Mouse (Mus musculus): ENCODE measurements at regions not wholly inside any gene's neighbourhood (a gene's known extent, or its start where the extent isn't known, plus 50 kb on each side); places are given as distances from the start of the nearest gene placed in this dataset.

DNA sequence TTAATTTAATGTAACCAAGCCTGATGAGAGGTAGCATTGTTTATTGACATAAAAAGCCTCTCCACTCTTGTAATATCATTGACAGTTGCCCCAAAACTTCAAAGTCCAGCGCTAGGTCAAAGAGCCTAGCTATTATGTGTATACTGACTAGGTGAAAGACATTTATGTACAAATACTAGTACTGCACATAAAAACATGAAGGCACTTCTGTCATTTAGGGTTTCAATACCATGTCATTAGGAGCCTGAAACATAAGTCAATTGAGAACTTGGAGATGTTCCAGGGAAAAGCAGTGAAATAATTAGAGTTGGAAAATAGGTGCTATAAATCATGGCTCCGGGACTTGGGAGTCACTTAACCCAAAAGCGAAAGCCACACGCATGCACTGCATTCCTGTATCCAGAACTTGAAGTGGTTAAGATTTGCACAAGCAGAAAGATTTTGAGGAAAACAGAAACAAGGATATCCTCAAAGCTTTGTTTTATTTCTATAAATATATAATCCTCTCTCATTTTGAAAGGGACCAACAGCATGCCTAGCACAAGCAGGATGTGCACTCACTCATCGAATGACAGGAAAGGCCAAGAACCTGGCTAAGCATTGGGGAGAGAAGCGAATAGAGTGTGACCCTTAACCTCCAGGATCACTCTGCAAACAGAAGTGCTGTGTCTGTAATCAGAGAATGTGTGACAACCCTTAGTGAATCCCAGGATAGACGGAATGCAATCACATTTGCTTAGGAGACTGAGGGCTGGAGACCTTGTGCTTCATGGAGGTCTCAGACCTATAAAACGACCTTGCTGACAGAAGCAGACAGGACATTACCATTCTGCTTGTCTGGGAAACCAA, 176.3 kb upstream of the Crim1 start:
- no peak for DNase-seq (ENCODE audit: low spot score)

DNA sequence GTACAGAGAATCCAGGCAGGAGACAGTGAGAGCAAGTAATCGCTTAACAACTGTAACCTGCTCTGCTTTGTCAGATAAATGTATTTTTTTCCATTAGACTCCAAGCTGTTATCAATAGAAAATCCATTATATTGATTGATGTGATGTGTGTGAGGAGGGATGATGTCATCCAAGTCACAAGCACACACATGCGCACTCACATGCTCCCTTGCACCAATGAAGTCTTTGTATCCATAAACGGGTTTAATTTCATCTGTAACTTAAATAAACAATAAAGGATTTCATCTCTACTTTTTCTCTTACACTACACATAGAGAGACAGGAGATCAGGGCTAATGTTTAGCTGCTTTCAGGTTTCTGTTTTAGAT, 175.7 kb upstream of the Crim1 start:
- DNase-seq (ENCODE audit: low spot score): no peak

DNA sequence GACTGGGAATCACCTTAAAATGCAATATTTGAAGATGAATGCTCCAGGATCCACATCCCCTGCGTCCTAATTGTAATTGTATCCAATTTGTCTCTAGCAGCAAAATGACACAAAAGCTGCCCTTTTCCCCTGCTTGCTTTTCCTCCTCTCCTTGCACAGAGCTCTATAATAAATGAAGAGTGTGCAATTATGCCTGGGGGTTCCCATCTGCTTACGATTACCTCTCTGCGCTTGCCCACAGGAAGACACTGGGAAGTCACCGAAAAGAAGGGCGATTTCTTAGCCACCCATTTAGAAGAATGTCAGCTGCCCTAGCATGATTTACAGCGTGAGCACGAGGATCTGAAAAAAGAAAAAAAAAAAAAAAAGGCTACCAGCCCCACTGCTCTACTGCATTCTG, 174.8 kb upstream of the Crim1 start:
- peak; percentile 22 for DNase-seq (ENCODE audit: low spot score)

DNA sequence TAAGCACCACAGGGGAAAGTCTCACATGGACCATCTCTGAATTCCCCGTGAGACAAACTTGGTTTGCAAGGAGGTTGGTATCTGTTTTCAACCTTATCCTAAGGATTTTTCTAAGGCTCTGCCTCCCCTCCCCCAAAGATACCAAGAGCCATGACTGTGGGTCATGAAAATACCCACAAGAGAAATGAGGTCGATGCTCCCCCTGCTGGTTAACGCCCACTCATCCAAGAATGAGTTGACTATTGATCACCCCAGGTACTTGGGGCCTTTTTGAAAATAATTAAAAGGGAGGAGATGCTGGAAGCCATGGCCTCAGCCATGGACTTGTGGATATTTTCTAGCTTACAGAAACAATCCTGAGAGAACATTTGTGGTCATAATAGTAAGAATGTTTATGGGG, 164.4 kb upstream of the Crim1 start:
- DNase-seq (ENCODE audit: low spot score): peak; percentile 9

DNA sequence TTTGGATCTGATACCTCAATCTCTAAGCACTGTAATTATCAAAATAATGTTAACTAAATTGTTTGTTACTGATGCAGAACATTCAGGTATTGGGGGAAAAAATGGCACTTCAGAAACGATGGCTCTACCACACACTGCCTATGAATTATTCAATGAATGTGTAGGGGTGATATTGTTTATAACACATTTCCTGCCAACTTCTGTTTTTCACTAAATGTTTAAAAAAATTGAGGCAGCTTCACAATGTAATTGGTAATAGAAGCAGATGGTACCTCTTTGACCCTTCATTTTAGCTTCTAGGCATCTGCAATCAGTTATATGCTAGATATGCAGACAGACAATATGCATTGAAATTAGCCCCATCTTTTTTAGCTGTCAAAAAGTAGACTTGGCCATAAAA, 159.7 kb upstream of the Crim1 start:
- DNase-seq (ENCODE audit: low spot score): no peak

DNA sequence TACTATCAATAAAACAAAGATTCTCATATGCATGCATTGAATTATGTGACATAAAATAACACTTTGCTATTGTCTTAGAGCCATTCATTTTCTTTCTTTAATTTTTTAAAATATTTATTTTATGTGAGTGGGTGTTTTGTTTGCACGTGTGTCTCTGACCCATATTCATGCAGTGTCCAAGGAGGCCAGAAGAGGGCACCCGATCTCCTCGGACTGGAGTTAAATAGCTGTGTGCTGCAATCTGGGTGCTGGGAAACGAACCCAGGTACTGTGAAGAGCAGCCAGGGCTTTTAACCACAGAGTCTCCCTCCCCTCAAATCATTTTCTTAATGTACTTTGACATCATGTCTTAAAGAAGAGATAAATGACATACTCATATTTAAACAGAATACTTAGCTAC, 158.8 kb upstream of the Crim1 start:
- DNase-seq (ENCODE audit: low spot score): no peak

DNA sequence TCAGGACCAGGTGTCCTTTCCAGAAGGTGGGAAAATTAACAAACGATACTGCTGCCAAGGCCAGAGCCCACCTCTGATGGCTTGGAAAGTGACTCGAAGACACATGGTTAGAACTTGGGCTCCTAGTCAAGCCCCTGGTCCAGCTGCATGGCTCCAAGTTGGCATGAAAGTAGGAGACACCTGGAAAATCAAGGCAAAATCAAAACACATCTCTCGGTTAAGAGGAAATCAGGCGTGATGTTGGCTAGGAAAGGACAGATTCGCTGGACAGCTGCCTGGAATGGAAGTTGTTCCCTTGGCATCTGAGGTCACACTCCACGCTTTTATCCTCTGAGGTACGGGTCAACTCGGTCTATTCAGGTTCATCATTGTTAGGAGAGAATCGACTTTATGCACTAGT, 150.3 kb upstream of the Crim1 start:
- DNase-seq (ENCODE audit: low spot score): no peak

DNA sequence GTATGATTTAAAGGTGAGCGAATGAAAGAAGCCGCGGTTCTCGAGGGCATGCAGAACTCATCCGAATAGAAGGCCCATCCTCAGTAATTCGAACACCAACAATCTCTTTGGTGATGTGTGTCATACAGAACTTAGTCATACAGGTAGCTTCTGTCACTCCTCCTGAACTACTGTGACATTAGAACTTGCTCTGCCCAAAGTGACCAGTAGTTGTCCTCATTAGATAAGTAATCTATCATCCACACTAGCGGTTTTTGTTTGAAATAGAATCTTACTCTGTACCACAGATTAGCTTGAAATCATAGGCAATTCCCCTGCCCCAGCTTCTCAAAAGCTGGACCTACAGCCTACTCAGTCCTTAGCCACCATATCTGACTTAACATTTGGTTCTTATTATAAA, 149.8 kb upstream of the Crim1 start:
- no peak for DNase-seq (ENCODE audit: low spot score)

DNA sequence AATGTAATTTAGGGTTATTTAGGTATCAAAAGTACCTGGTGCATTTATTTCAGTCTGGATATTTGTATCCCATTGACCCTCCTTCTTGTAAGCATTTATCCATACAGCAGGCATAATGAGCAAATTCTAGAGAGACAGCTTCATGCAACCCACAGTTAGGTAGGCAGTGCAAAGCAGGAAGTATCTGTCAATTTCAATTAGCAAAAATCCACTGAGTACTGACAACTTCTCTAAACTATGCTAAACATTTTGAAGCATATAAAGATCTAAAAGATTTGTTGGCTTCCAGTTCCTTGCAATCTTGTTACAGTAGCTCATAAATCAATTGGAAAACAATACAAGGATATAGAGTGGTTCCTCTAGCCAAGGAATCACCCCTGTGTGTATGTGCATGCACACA, 124.2 kb upstream of the Crim1 start:
- DNase-seq (ENCODE audit: low spot score): no peak

DNA sequence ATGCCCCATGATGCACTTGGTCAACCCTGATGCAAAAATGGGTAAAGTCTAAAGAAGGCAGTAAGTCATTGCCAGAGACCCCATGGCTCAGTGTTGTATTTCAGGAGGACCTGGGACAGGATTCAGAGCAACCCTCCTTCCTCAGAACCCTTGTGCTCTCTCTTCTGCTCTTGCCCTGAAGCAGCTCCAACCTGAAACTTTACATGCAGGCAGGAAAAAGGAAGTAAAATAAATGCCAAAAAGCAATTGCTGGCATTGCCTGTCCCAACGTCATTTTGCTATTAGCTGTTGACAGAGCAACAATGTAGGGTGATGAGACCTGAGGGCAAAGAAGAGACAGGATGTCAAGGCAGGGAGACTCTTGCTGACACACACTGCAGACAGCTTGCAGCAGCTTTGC, 121.7 kb upstream of the Crim1 start:
- no peak for DNase-seq (ENCODE audit: low spot score)

DNA sequence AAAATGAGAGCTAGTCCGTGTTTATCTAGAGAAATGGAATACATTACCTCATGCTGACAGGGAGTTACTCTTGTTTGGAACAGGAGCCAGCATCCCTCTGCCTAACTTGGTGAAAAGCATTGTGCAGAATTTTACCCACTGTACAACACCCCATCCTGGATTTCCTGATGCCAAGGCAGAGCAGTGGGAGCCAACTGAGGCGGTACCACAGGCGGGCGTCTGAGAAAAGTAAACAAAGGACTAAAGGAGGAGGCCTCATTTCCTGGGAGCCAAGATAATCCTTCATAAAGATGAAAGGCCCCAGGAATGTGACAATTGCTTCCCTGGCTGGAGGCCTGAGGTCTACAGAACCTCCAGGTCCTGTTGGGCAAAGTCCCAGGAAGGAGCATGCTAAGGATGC, 115.6 kb upstream of the Crim1 start:
- DNase-seq (ENCODE audit: low spot score): no peak

DNA sequence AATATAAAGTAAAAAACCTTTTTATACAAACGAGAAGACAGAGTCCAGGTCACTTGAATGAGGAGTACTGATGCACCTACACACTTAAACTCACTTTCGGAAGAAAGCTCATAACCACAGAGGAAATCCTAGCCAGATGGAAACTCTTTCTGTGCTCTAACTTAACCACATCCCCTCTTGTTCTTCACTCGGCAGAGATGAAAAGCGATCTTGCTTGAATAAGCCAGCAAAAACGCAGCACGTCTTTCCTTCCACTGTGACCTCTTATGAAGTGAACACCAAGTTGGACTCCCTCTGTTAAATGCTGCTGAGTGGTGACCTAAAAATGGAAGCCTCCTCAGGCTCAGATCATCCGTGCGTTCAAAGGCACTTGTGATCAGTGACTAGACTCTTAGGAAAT, 113.1 kb upstream of the Crim1 start:
- DNase-seq (ENCODE audit: low spot score): no peak

DNA sequence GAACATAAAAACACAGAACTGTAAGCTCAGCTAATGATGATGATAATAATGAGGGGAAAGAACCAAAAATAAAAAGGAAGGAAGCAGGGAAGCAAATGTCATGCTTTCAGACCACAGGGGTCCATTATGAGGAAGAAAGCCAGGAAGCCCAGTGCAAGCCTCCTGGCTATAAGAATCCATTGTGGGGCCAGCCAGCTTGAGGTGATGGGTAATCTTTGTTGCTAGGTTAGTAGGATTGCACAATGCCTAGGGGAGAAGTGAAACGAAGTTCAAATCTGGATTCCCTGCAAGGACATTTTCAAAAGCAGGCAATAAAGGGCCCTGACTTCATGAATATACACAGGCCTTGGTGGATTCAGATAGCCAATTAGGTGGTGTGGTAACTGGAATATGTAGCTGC, 102.3 kb upstream of the Crim1 start:
- no peak for DNase-seq (ENCODE audit: low spot score)

DNA sequence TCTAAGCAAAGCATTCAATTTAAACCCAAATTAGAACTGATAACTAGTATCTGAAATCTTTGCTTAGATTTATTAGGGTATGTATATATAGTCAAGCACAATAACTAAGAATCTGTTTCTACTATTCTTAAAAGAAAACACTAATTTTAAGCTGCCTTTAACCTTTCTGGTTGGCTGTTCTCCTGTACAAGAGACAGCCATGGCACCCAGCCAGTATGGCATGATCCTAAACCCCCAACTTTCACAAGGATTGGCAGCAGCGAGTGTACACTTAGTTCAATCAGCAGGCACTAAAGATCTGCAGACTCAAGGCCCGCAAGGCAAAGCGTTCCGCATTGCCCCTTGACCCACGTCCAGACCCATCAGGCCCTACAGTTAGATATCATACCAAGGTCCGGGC, 91.3 kb upstream of the Crim1 start:
- no peak for DNase-seq (ENCODE audit: low spot score)

DNA sequence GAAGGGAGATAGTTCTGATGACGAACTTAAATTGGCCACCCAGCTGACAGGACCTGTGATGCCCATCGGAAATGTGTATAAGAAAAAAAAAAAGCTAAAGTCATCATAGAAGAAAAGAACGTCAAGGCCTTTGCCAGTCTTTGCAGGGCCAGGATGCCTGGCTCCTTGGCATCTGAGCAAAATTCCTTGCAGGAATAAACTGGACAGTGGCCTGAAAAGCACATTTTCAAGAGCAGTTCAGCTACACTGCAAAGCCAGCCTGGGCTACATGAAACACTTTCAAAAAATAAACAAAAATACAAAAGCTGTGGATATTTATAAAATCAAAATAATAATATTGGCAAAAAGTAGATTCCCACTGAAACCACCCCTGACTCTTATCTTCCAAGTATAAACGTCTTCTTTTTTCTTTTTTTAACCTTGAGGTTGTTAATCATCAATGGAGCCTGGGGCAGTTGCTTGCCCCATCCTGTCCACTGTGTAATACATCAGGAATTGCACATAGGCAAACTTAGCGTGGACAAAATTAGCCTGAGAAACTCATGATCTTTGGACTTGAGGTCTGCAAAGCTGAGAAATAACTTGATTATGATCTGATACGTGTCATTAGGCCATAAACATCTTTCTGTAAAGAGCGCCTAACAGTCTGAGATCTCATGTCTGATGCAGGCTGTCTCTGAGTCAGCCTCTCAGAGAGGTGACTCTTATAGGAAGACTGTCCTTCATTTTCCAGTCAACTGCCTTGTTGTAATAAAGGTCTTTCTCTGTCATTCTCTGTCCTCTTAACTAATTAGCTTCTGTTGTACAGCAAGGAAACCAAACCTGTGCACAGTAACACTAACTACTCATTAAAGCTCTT, 90.5 kb upstream of the Crim1 start:
- DNase-seq (ENCODE audit: low spot score): no peak

DNA sequence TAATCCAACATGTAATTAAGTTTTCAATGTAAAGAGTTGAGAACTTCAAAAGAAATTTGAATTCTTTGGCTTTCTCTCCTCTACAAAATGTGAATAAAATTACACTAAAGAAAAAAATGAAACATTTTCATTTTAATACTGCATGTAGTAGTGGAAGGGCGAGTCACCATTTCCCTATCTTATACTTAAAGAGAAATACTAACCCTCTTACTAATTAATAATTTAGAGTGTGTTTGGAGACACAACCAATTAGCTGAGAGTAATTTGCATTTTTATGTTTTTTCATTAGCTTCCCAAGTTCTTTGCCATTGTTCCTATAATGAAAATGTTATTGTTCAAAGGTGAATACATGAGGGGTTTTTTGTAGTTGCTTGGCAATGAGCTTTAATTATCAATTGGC, 67.9 kb upstream of the Crim1 start:
- DNase-seq (ENCODE audit: low spot score): no peak

DNA sequence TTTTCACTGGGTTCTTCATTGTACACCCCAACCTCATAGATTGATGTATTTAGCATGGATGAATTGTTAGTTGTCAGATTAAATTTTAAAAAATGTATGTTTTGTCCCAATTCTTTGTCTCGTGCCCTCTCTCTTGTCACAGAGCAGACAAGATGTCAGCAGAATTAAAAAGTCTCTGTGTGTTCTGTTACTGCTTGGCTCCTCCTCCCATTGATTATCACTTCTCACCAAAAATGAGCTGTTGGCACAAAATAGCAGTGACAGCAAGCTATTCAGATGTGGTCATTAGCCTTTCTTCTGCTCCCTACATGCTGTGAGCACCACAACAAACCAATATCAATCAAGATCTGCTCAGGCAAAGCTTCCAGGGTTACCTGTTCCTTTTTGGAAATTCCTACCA, 62.1 kb upstream of the Crim1 start:
- no peak for DNase-seq (ENCODE audit: low spot score)

DNA sequence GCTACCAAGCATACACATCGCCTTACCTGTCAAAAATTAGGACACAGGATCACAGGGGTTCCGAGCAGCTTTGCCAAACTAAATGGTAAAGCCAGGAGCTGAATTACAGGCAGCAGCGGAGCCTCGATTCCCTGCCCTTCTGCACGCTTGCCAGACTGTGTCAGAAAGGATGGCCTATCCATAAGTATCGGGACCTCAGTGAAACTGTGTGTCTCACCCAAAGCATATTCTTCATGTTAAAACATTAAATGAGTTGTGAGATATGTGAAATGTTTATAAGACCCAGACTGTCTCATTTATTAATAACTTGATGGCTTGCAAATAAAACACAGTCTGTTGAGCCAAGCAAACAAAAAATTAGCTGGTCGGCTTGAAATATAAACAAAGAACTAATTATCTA, 59.4 kb upstream of the Crim1 start:
- DNase-seq (ENCODE audit: low spot score): no peak

DNA sequence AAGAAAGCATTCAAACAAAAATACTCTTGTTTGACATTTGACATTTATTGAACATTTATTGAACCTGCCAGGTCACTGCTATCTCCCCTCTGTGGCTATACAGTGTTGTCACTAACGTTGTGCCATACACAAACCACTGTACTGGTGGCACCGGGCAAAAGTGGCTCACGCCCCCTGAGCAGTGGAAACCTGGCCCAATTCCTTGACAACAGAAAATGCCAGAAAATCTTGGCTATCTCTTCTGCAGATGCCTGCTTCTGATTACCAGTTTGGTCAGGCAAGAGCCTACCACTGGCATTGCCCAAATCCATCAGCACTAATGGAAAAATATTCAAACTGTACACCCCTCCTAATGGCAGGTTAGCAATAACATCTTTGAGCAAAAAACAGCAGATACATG, 58.9 kb upstream of the Crim1 start:
- no peak for DNase-seq (ENCODE audit: low spot score)

DNA sequence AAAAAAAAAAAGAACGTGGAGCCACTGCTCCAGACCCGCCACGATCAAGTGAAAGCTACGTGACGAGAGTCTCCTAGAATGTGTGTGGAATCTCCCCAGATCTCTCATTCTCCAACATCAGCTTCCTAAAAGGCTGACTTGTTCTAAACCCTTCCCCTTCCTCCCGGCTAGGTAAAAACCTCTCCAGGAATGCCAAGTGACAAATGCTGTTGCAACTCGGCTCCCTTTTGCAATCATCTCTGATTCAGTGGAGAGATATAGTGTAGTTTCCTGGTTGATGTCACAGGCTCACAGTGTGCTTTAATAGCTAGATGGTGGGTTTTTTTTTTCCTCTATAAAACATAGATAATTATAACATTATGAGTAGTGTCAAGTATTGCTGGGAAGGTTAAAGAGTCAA, 57.6 kb upstream of the Crim1 start:
- no peak for DNase-seq (ENCODE audit: low spot score)

DNA sequence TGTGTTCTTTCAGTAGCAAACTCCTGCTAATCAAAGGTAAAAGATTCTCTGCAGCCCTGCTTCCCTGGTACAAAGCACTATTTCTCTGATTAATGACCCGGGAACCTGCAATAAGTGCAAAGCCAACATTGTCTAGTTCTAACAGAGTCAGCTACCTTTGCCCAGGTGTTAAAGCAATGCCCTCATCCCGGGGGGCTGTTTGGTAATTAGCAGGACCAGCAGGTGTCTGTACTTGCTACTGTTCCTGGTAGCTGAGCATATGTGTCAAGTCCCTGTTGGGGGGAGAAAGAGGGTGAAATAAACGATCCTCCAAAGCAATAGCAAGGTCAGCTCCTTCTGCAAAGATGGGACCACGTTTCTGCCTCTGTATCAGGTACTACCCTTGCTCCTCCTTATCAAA, 54.7 kb upstream of the Crim1 start:
- no peak for DNase-seq (ENCODE audit: low spot score)
